Mouse (Mus musculus) lung, embryonic 16.5 days (tissue): ENCODE data around the gene Pbld2. TPM values are rescaled to one million over a fixed set of nuclear protein-coding genes. Genes with fewer than 3 reads are reported as not detected.

Experiments used
- ATAC-seq: fragments of 200-750 bp; cut with Nextera tagmentation; 2 replicates; pipeline ENCODE4 v1.8.0; 2017; ENCODE audit warnings: low read depth, mild to moderate bottlenecking, moderate library complexity
- H3K27ac ChIP-seq: fragments of 300-500 bp; sonication (generic); 2 replicates; pipeline ENCODE4 v1.5.1; 2014; ENCODE audit warnings: mild to moderate bottlenecking, control low read depth, low read length
- H3K27me3 ChIP-seq: fragments of 300-500 bp; sonication (generic); 2 replicates; pipeline ENCODE4 v1.6.1; 2014; ENCODE audit warnings: low read depth, low read length, mixed read lengths; ENCODE audit not compliant: control insufficient read depth, insufficient read depth
- H3K36me3 ChIP-seq: fragments of 300-500 bp; sonication (generic); 2 replicates; pipeline ENCODE4 v1.6.1; 2014; ENCODE audit warnings: low read length; ENCODE audit not compliant: control insufficient read depth, insufficient read depth
- H3K4me1 ChIP-seq: fragments of 300-500 bp; sonication (generic); replicated peaks from 2 replicates; pipeline ENCODE4 v1.6.1; 2014; ENCODE audit warnings: low read length, mixed read lengths; ENCODE audit not compliant: control insufficient read depth, insufficient read depth
- H3K4me2 ChIP-seq: fragments of 300-500 bp; sonication (generic); 2 replicates; pipeline ENCODE4 v1.6.1; 2014; ENCODE audit warnings: low read depth, low read length, control low read depth
- H3K4me3 ChIP-seq: fragments of 300-500 bp; sonication (generic); 2 replicates; pipeline ENCODE4 v1.5.1; 2014; ENCODE audit warnings: mild to moderate bottlenecking, low read length, control low read depth
- H3K9ac ChIP-seq: fragments of 300-500 bp; sonication (generic); 2 replicates; pipeline ENCODE4 v1.6.1; 2014; ENCODE audit warnings: low read length, control low read depth
- H3K9me3 ChIP-seq: fragments of 300-500 bp; sonication (generic); 2 replicates; pipeline ENCODE4 v1.6.1; 2016; ENCODE audit warnings: low read length; ENCODE audit not compliant: control insufficient read depth
- WGBS: fragments of 180-500 bp; shearing (Covaris S2); extraction: QIAGEN DNeasy Blood & Tissue Kit; methylation state at CpG from one replicate; pipeline ENCODE4 v1.1.7; 2014; 5-methylcytosine and 5-hydroxymethylcytosine counted together
- polyA plus RNA-seq: library from polyadenylated mRNA; unstranded; fragments of >200 nt; fragmentation: Nextera tagmentation; extraction: Ambion mirVana; gene quantifications from 2 replicates; pipeline ENCODE4 v1.2.1, GENCODE M21; 2015

Pbld2 gene
- polyA plus RNA-seq, 1 experiment from 2014 or later, result 3.7 TPM

GRCm38 (mm10) chr10:63003252-63003651 lies 20.9 kb upstream of the Pbld2 start:
- H3K9ac ChIP-seq, result no peak overlapping the region
- no peak overlapping the region for H3K27ac ChIP-seq
- no peaks in the 10 kb centered on the region for H3K4me1 ChIP-seq
- no peaks in the 10 kb centered on the region for H3K9me3 ChIP-seq
- peaks cover 38% of the 10 kb centered on the region for H3K36me3 ChIP-seq
- no peak for ATAC-seq
- 67% methylated on average over 9 of the region's 9 CpGs for WGBS
- H3K27me3 ChIP-seq, result no peaks in the 10 kb centered on the region
- H3K4me2 ChIP-seq, result no peak overlapping the region
- H3K4me3 ChIP-seq, result no peak overlapping the region

DNA sequence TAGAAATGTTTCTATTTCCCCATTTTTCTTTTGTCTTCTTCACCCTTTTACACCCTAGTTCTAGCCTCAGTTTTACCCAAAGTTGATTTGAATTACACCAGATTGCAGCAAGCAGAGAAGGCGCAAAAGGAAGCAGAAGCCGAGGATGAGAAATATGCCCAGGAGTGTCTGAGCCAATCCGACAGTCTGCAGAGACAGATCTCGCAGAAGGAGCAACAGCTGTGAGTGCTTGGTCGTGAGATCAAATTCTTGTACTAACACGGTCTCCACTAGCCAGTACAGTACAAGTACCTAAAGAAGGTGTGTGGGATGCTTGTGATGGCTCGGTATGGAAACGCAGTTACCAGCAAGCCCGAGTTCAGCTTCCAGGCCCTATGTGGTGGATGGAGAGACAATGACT lies 19.6 kb upstream of the Pbld2 start:
- no peak overlapping the region for H3K9ac ChIP-seq
- H3K4me1 ChIP-seq, result no peaks in the 10 kb centered on the region
- no peaks in the 10 kb centered on the region for H3K9me3 ChIP-seq
- H3K27me3 ChIP-seq, result no peaks in the 10 kb centered on the region
- WGBS, result 87% methylated on average over 9 of the region's 9 CpGs
- H3K36me3 ChIP-seq, result peaks cover 41% of the 10 kb centered on the region
- no peak for ATAC-seq
- no peak overlapping the region for H3K27ac ChIP-seq
- H3K4me2 ChIP-seq, result no peak overlapping the region
- no peak overlapping the region for H3K4me3 ChIP-seq

DNA sequence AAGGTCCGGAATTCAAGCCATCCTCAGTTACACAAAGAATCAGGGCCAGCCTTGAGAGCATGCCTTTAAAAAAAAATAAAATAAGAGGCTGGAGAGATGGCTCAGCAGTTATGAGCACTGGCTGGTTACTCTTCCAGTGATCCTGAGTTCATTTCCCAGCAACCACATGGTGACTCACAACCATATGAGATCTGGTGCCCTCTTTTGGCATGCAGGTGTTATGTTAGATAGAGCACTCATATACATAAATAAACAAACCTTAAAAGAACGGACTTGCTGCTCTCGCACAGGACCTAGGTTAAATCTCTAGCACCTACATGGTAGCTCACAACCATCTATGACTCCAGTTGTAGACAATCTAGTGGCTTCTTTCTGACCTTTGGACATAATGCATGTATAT lies 15.9 kb upstream of the Pbld2 start:
- no peak for ATAC-seq

GRCm38 (mm10) chr10:63010268-63010667 lies 13.8 kb upstream of the Pbld2 start:
- H3K27ac ChIP-seq, result no peak overlapping the region
- peaks cover 49% of the 10 kb centered on the region for H3K36me3 ChIP-seq
- H3K27me3 ChIP-seq, result no peaks in the 10 kb centered on the region
- no peaks in the 10 kb centered on the region for H3K9me3 ChIP-seq
- H3K4me1 ChIP-seq, result no peaks in the 10 kb centered on the region
- WGBS, result 73% methylated on average over 4 of the region's 4 CpGs
- no peak overlapping the region for H3K4me2 ChIP-seq
- H3K4me3 ChIP-seq, result no peak overlapping the region
- no peak for ATAC-seq
- H3K9ac ChIP-seq, result no peak overlapping the region

More for the DNA sequence above, 15.9 kb upstream of the Pbld2 start:
- whole genome bisulfite sequencing, result 47% methylated on average over 3 of the region's 3 CpGs
- H3K4me1 ChIP-seq, result no peaks in the 10 kb centered on the region
- H3K4me2 ChIP-seq, result no peak overlapping the region
- no peaks in the 10 kb centered on the region for H3K9me3 ChIP-seq
- peaks cover 52% of the 10 kb centered on the region for H3K36me3 ChIP-seq
- H3K9ac ChIP-seq, result no peak overlapping the region
- H3K27ac ChIP-seq, result 0 out of 2 replicates have a peak overlapping the region, but pooled peaks have one; percentile 12
- H3K27me3 ChIP-seq, result no peaks in the 10 kb centered on the region
- H3K4me3 ChIP-seq, result no peak overlapping the region

DNA sequence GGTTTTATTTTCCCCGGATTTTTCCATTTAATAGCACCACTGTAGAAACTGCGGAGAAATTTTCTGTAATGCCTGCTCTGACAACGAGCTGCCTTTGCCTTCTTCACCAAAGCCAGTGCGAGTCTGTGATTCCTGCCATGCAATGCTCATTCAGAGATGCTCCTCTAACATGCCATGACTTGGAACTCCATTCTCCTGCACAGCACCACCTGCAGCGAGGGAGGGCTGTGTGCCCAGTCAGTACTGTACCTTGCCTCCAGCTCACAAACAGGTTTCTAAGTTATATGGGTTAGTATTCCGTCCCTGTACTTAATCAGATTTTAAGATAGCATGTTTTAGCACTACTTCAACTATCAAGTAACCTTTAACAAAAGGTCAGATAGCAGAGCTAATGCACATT lies 12.6 kb upstream of the Pbld2 start:
- Histone ChIP-seq H3K4me2 (no peak overlapping the region), H3K36me3 (peaks cover 58% of the 10 kb centered on the region), H3K9ac (no peak overlapping the region), H3K27me3 (no peaks in the 10 kb centered on the region), H3K4me3 (no peak overlapping the region), H3K27ac (no peak overlapping the region), H3K9me3 (no peaks in the 10 kb centered on the region), H3K4me1 (no peaks in the 10 kb centered on the region)
- WGBS, result 90% methylated on average over 6 of the region's 6 CpGs
- no peak for ATAC-seq

DNA sequence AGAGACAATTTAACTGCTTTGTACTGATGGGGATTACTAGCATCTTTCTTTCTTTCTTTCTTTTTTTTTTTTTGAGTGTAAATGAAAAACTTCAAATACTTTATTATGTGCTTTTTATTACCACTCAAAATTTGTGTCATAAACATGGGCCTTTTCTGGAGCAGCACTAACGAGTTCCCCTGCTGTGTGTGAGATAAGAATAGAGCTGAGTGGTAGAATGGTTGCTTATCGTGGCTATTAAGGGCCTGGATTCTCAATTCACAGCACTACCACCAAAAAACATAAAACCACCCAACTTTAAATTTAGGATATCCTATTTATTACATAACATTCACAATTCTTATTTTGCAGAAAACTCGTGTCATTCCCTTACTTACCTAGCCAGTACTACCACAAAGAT lies 10.6 kb upstream of the Pbld2 start:
- Histone ChIP-seq H3K4me1 (no peaks in the 10 kb centered on the region), H3K4me3 (no peak overlapping the region), H3K27me3 (no peaks in the 10 kb centered on the region), H3K36me3 (peaks cover 50% of the 10 kb centered on the region), H3K9me3 (no peaks in the 10 kb centered on the region), H3K27ac (no peak overlapping the region), H3K4me2 (no peak overlapping the region), H3K9ac (no peak overlapping the region)
- no peak for ATAC-seq
- 65% methylated on average over 3 of the region's 3 CpGs for WGBS

DNA sequence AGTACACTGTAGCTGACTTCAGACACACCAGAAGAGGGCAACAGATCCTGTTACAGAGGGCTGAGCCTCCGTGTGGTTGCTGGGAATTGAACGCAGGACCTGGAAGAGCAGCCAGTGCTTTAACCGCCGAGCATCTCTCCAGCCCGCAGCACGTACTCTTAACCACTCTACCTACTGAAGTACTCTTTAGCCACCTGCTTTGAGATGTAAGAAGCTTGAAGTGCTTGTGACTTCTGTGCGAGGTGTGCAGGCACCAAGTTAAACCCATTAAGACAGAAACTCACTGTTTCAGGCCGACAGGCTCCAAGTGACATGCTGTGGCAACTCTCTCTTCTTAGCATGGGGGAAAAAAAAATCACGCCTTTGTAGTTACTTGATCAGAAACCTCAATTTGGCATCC lies 9.9 kb upstream of the Pbld2 start:
- no peaks in the 10 kb centered on the region for H3K4me1 ChIP-seq
- no peak overlapping the region for H3K4me3 ChIP-seq
- H3K27ac ChIP-seq, result no peak overlapping the region
- H3K4me2 ChIP-seq, result no peak overlapping the region
- no peaks in the 10 kb centered on the region for H3K27me3 ChIP-seq
- no peaks in the 10 kb centered on the region for H3K9me3 ChIP-seq
- no peak overlapping the region for H3K9ac ChIP-seq
- H3K36me3 ChIP-seq, result peaks cover 50% of the 10 kb centered on the region
- peak; percentile 89 for ATAC-seq
- WGBS, result 67% methylated on average over 9 of the region's 9 CpGs

- ATAC-seq, result no peak
Observed at GRCm38 (mm10) chr10:63019304-63019703, 4.8 kb upstream of the Pbld2 start.

GRCm38 (mm10) chr10:63021702-63022101 lies 2.4 kb upstream of the Pbld2 start:
- H3K9me3 ChIP-seq, result no peaks in the 10 kb centered on the region
- peaks cover 20% of the 10 kb centered on the region for H3K4me1 ChIP-seq
- peaks cover 5% of the 10 kb centered on the region; the same call in 1 of the 2 replicates for H3K36me3 ChIP-seq
- WGBS, result 24% methylated on average over 4 of the region's 4 CpGs
- peak overlapping the region; percentile 70 for H3K4me2 ChIP-seq
- H3K9ac ChIP-seq, result peak overlapping the region; percentile 100
- H3K27ac ChIP-seq, result no peak overlapping the region
- H3K27me3 ChIP-seq, result no peaks in the 10 kb centered on the region
- ATAC-seq, result no peak
- peak overlapping the region; percentile 94 for H3K4me3 ChIP-seq

More at GRCm38 (mm10) chr10:63019304-63019703, 4.8 kb upstream of the Pbld2 start:
- Histone ChIP-seq H3K27ac (no peak overlapping the region), H3K4me1 (peaks cover 17% of the 10 kb centered on the region), H3K4me2 (no peak overlapping the region), H3K9ac (no peak overlapping the region), H3K36me3 (peaks cover 15% of the 10 kb centered on the region), H3K27me3 (no peaks in the 10 kb centered on the region), H3K4me3 (no peak overlapping the region), H3K9me3 (no peaks in the 10 kb centered on the region)
- 84% methylated on average over 6 of the region's 6 CpGs for WGBS
